Mouse (Mus musculus): ENCODE data around the gene Nt5dc2. TPM values are rescaled to one million over a fixed set of nuclear protein-coding genes. Genes with fewer than 3 reads are reported as not detected.

Nt5dc2 gene
- polyA plus RNA-seq, 1 experiment from 2014 or later, result 268 TPM

- DNase-seq (ENCODE audit: low read depth, low spot score), result no peak
- CTCF ChIA-PET, result interaction anchor here (0.9 to 2.2 kb wide), 5 partner anchors 12 to 30 kb away, joined by 4 to 7 read pairs (median 4); no protein-coding TSS in a partner anchor
- no peaks in the 10 kb centered on the region for H3K27me3 ChIP-seq
- POLR2A ChIA-PET, result interaction anchor here (1.1 to 2.2 kb wide), 2 partner anchors 16 to 37 kb away, joined by 3 to 8 read pairs; no protein-coding TSS in a partner anchor
- in situ Hi-C loops (cut with MboI; ENCODE audit: low pct_unique_long_range_greater_than_20kb), result no loop called here
- no peak for TF ChIP-seq CTCF (IDR thresholded peaks at IDR 0.05)
- ATAC-seq, result no peak
Measured at GRCm38 (mm10) chr14:31166827-31167226, 36.0 kb downstream of the Nt5dc2 start.

GRCm38 (mm10) chr14:31168425-31168824 is 37.6 kb downstream of the Nt5dc2 start, which contains the start of gene Stab1:
Stab1 (minus strand) TSS chr14:31168641.
- CTCF ChIA-PET, result interaction anchor here (1.2 to 2.0 kb wide), 2 partner anchors 11 to 13 kb away, joined by 3 to 6 read pairs; no protein-coding TSS in a partner anchor
- H3K27me3 ChIP-seq, result no peaks in the 10 kb centered on the region
- no peak for DNase-seq (ENCODE audit: low read depth, low spot score)
- no peak for TF ChIP-seq CTCF (IDR thresholded peaks at IDR 0.05)
- ATAC-seq, result no peak
- POLR2A ChIA-PET, result interaction anchor here (0.9 kb wide), 1 partner anchor 37 kb away, joined by 3 read pairs; no protein-coding TSS in a partner anchor
- in situ Hi-C loops (cut with MboI; ENCODE audit: low pct_unique_long_range_greater_than_20kb), result no loop called here

- CTCF ChIA-PET, result no interaction called here
- POLR2A ChIA-PET, result interaction anchor here (1.1 kb wide), 1 partner anchor 21 kb away, joined by 3 read pairs; no protein-coding TSS in a partner anchor
Measured at GRCm38 (mm10) chr14:31169508-31169907, 38.7 kb downstream of the Nt5dc2 start.

GRCm38 (mm10) chr14:31170963-31171362 is 40.1 kb downstream of the Nt5dc2 start:
- no peaks in the 10 kb centered on the region for H3K27me3 ChIP-seq
- ATAC-seq (no peak), DNase-seq (ENCODE audit: low read depth, low spot score) (no peak)
- in situ Hi-C loops (cut with MboI; ENCODE audit: low pct_unique_long_range_greater_than_20kb), result no loop called here
- ChIA-PET CTCF (interaction anchor here (0.9 kb wide), 1 partner anchor 29 kb away, joined by 4 read pairs; no protein-coding TSS in a partner anchor), POLR2A (no interaction called here)
- no peak for TF ChIP-seq CTCF (IDR thresholded peaks at IDR 0.05)

More at GRCm38 (mm10) chr14:31169508-31169907, 38.7 kb downstream of the Nt5dc2 start:
- DNase-seq (ENCODE audit: low read depth, low spot score), result no peak
- in situ Hi-C loops (cut with MboI; ENCODE audit: low pct_unique_long_range_greater_than_20kb), result no loop called here
- no peak for TF ChIP-seq CTCF (IDR thresholded peaks at IDR 0.05)
- ATAC-seq, result no peak
- no peaks in the 10 kb centered on the region for H3K27me3 ChIP-seq

GRCm38 (mm10) chr14:31171386-31171785 is 40.5 kb downstream of the Nt5dc2 start:
- ATAC-seq (no peak), DNase-seq (ENCODE audit: low read depth, low spot score) (no peak)
- TF ChIP-seq CTCF (IDR thresholded peaks at IDR 0.05), result no peak
- no peaks in the 10 kb centered on the region for H3K27me3 ChIP-seq
- CTCF ChIA-PET, result no interaction called here
- in situ Hi-C loops (cut with MboI; ENCODE audit: low pct_unique_long_range_greater_than_20kb), result no loop called here
- POLR2A ChIA-PET, result no interaction called here

GRCm38 (mm10) chr14:31171821-31172220 is 41.0 kb downstream of the Nt5dc2 start:
- no peaks in the 10 kb centered on the region for H3K27me3 ChIP-seq
- POLR2A ChIA-PET, result no interaction called here
- DNase-seq (ENCODE audit: low read depth, low spot score) (no peak), ATAC-seq (no peak)
- CTCF ChIA-PET, result no interaction called here
- in situ Hi-C loops (cut with MboI; ENCODE audit: low pct_unique_long_range_greater_than_20kb), result no loop called here
- TF ChIP-seq CTCF (IDR thresholded peaks at IDR 0.05), result no peak

GRCm38 (mm10) chr14:31172781-31173455 is 42.1 kb downstream of the Nt5dc2 start:
- CTCF ChIA-PET, result no interaction called here
- POLR2A ChIA-PET, result interaction anchor here (1.1 to 1.4 kb wide), 2 partner anchors 15 to 18 kb away, joined by 3 read pairs; no protein-coding TSS in a partner anchor
- in situ Hi-C loops (cut with MboI; ENCODE audit: low pct_unique_long_range_greater_than_20kb), result no loop called here
- no peak for TF ChIP-seq CTCF (IDR thresholded peaks at IDR 0.05)
- no peak for ATAC-seq
- H3K27me3 ChIP-seq, result no peaks in the 10 kb centered on the region
- DNase-seq (ENCODE audit: low read depth, low spot score), result no peak

GRCm38 (mm10) chr14:31173537-31173936 is 42.7 kb downstream of the Nt5dc2 start:
- no peaks in the 10 kb centered on the region for H3K27me3 ChIP-seq
- ChIA-PET CTCF (no interaction called here), POLR2A (interaction anchor here (1.1 to 1.4 kb wide), 2 partner anchors 14 to 17 kb away, joined by 3 read pairs; no protein-coding TSS in a partner anchor)
- in situ Hi-C loops (cut with MboI; ENCODE audit: low pct_unique_long_range_greater_than_20kb), result no loop called here
- TF ChIP-seq CTCF (IDR thresholded peaks at IDR 0.05), result no peak
- no peak for ATAC-seq
- no peak for DNase-seq (ENCODE audit: low read depth, low spot score)

- CTCF ChIA-PET, result no interaction called here
- in situ Hi-C loops (cut with MboI; ENCODE audit: low pct_unique_long_range_greater_than_20kb), result no loop called here
- POLR2A ChIA-PET, result no interaction called here
- no peak for DNase-seq (ENCODE audit: low read depth, low spot score)
- no peak for ATAC-seq
- TF ChIP-seq CTCF (IDR thresholded peaks at IDR 0.05), result no peak
- H3K27me3 ChIP-seq, result no peaks in the 10 kb centered on the region
Measured at GRCm38 (mm10) chr14:31177287-31177686, 46.4 kb downstream of the Nt5dc2 start.

- ATAC-seq, result no peak
- in situ Hi-C loops (cut with MboI; ENCODE audit: low pct_unique_long_range_greater_than_20kb), result no loop called here
- H3K27me3 ChIP-seq, result no peaks in the 10 kb centered on the region
Measured at GRCm38 (mm10) chr14:31177715-31178114, 46.9 kb downstream of the Nt5dc2 start.

GRCm38 (mm10) chr14:31179677-31180365 is 49.0 kb downstream of the Nt5dc2 start:
- no peak for TF ChIP-seq CTCF (IDR thresholded peaks at IDR 0.05)
- ChIA-PET CTCF (interaction anchor here (1.9 kb wide), 1 partner anchor 13 kb away, joined by 4 read pairs; no protein-coding TSS in a partner anchor), POLR2A (no interaction called here)
- no peaks in the 10 kb centered on the region for H3K27me3 ChIP-seq
- DNase-seq (ENCODE audit: low read depth, low spot score) (no peak), ATAC-seq (no peak)
- in situ Hi-C loops (cut with MboI; ENCODE audit: low pct_unique_long_range_greater_than_20kb), result no loop called here

More at GRCm38 (mm10) chr14:31177715-31178114, 46.9 kb downstream of the Nt5dc2 start:
- no peak for TF ChIP-seq CTCF (IDR thresholded peaks at IDR 0.05)
- CTCF ChIA-PET, result no interaction called here
- POLR2A ChIA-PET, result no interaction called here
- DNase-seq (ENCODE audit: low read depth, low spot score), result no peak
